Mouse (Mus musculus): ENCODE results near the gene Casc3.

DNA sequence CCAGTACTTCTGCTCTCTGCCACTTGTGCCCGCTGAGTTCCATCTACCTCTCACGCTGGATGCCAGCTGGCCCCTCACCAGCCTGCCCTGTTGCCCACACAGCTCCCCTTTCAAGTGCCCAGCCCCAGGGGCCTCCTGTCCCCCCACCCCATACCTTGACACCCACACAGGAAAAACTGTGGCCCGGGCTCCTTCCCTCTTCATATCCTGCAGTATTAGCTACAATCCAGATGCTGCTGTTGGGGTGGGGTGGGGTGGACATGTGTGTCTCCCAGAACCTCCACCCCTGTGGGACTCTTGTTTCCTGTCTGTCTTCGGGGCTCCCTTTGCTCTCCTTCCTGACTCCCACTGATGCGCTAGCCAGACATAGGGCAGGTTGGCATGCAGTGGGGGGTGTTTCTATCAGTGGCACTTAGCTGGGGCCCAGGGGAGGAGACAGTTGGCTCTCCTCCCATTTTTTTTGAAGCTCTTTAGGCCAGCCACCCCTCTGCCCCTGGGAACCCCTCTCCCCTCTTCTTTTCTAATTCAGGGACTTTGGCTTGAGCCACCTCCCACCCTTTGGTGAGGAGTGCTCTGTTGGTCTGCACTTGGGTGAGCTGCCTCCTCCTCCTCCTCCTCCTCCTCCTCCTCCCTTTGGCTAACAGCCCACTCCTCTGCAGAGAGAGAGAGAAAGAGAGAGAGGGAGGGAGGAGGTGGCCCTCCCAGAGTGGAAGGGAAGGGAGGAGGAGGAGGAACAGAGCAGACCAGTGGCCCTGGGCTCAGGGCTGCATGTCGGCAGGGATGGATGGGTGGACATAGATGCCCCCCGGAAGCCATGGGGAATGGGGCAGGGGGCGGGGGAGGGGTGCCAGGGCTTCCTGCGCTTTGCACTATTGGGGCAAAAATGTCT lies 39.0 kb upstream of the Casc3 start:
- TF ChIP-seq E2F4 (IDR thresholded peaks at IDR 0.05; ENCODE audit: insufficient read depth): no peak
- TF ChIP-seq POLR2A (IDR thresholded peaks at IDR 0.05; ENCODE audit: insufficient read length, low read depth): no peak
- TF ChIP-seq TCF12 (IDR thresholded peaks at IDR 0.05; ENCODE audit: insufficient read depth, poor library complexity, severe bottlenecking): no peak
- TF ChIP-seq MAX (IDR thresholded peaks at IDR 0.05; ENCODE audit: low read depth): no peak
